Mouse (Mus musculus) liver, adult 2 months (tissue): ENCODE measurements at regions not wholly inside any gene's neighbourhood (a gene's known extent, or its start where the extent isn't known, plus 50 kb on each side); places are given as distances from the start of the nearest gene placed in this dataset.

Experiments used
- DNase-seq: peaks from one replicate; pipeline ENCODE4 v3.0.0-alpha.2; 2011; ENCODE audit warnings: low read depth, low spot score; ENCODE audit errors: extremely low read depth
- H3K27ac ChIP-seq: fragments of 200-500 bp; replicated peaks from 2 replicates; pipeline ENCODE4 v1.5.1; 2012; ENCODE audit warnings: low read depth, mild to moderate bottlenecking, control low read depth, inconsistent platforms, low read length; ENCODE audit not compliant: insufficient read depth
- H3K27me3 ChIP-seq: fragments of 200-500 bp; 2 replicates; pipeline ENCODE4 v1.6.1; 2012; ENCODE audit warnings: mild to moderate bottlenecking, moderate library complexity, low read length, inconsistent platforms; ENCODE audit not compliant: control insufficient read depth, insufficient read depth
- H3K36me3 ChIP-seq: fragments of 200-500 bp; 2 replicates; pipeline ENCODE4 v1.6.1; 2012; ENCODE audit warnings: low read length, inconsistent platforms; ENCODE audit not compliant: control insufficient read depth, insufficient read depth
- H3K4me1 ChIP-seq: fragments of 200-500 bp; 2 replicates; pipeline ENCODE4 v1.6.1; 2011; ENCODE audit warnings: low read length; ENCODE audit not compliant: control insufficient read depth, insufficient read depth
- H3K4me3 ChIP-seq: fragments of 200-500 bp; 2 replicates; pipeline ENCODE4 v1.5.1; 2011; ENCODE audit warnings: low read depth, mild to moderate bottlenecking, control low read depth, low read length, moderate library complexity; ENCODE audit not compliant: insufficient read depth
- H3K79me2 ChIP-seq: fragments of 200-500 bp; 2 replicates; pipeline ENCODE4 v1.6.1; 2012; ENCODE audit warnings: inconsistent platforms, mild to moderate bottlenecking, low read length, moderate library complexity; ENCODE audit not compliant: control insufficient read depth, insufficient read depth
- H3K9ac ChIP-seq: fragments of 200-500 bp; 2 replicates; pipeline ENCODE4 v1.6.1; 2012; ENCODE audit warnings: low read depth, mild to moderate bottlenecking, control low read depth, inconsistent platforms, low read length
- CTCF ChIP-seq: fragments of 200-500 bp; IDR thresholded peaks from 2 replicates; pipeline ENCODE4 v1.5.1; 2011; ENCODE audit warnings: low read depth, low read length, control low read depth
- POLR2A ChIP-seq: fragments of 200-500 bp; IDR thresholded peaks from 2 replicates; pipeline ENCODE4 v1.6.1; 2011; ENCODE audit warnings: low read length, control low read depth; ENCODE audit not compliant: insufficient read depth; ENCODE audit errors: extremely low read depth
- WGBS: fragments of 180-500 bp; shearing (Covaris S2); methylation state at CpG from one replicate; pipeline ENCODE4 v1.1.7; 2018; 5-methylcytosine and 5-hydroxymethylcytosine counted together

GRCm38 (mm10) chr13:30046504-30047169 lies 60.8 kb upstream of the E2f3 start:
- Histone ChIP-seq H3K79me2 (no peaks in the 10 kb centered on the region), H3K9ac (no peak overlapping the region), H3K4me3 (no peak overlapping the region), H3K27me3 (no peaks in the 10 kb centered on the region), H3K4me1 (no peaks in the 10 kb centered on the region), H3K36me3 (no peaks in the 10 kb centered on the region), H3K27ac (no peak overlapping the region)
- DNase-seq: no peak
- 89% methylated on average over 5 of the region's 5 CpGs for WGBS
- TF ChIP-seq POLR2A (no peak), CTCF (no peak)

GRCm38 (mm10) chr13:30046061-30046460 lies 60.2 kb upstream of the E2f3 start:
- TF ChIP-seq CTCF (no peak), POLR2A (no peak)
- Histone ChIP-seq H3K27ac (no peak overlapping the region), H3K9ac (no peak overlapping the region), H3K4me1 (no peaks in the 10 kb centered on the region), H3K4me3 (no peak overlapping the region), H3K36me3 (no peaks in the 10 kb centered on the region), H3K79me2 (no peaks in the 10 kb centered on the region), H3K27me3 (no peaks in the 10 kb centered on the region)
- WGBS: 71% methylated on average over 15 of the region's 15 CpGs
- no peak for DNase-seq

GRCm38 (mm10) chr13:30045225-30045624 lies 59.4 kb upstream of the E2f3 start:
- H3K27ac ChIP-seq: no peak overlapping the region
- no peaks in the 10 kb centered on the region for H3K27me3 ChIP-seq
- TF ChIP-seq CTCF: no peak
- no peak for TF ChIP-seq POLR2A
- WGBS: 79% methylated on average over 6 of the region's 6 CpGs
- H3K4me3 ChIP-seq: no peak overlapping the region
- H3K36me3 ChIP-seq: no peaks in the 10 kb centered on the region
- H3K4me1 ChIP-seq: no peaks in the 10 kb centered on the region
- no peak for DNase-seq
- no peak overlapping the region for H3K9ac ChIP-seq
- no peaks in the 10 kb centered on the region for H3K79me2 ChIP-seq

GRCm38 (mm10) chr13:30044790-30045189 lies 58.9 kb upstream of the E2f3 start:
- H3K9ac ChIP-seq: no peak overlapping the region
- H3K36me3 ChIP-seq: no peaks in the 10 kb centered on the region
- WGBS: 85% methylated on average over 2 of the region's 2 CpGs
- no peak overlapping the region for H3K4me3 ChIP-seq
- no peaks in the 10 kb centered on the region for H3K4me1 ChIP-seq
- no peak for DNase-seq
- TF ChIP-seq POLR2A (no peak), CTCF (no peak)
- no peak overlapping the region for H3K27ac ChIP-seq
- no peaks in the 10 kb centered on the region for H3K79me2 ChIP-seq
- H3K27me3 ChIP-seq: no peaks in the 10 kb centered on the region

GRCm38 (mm10) chr13:30042689-30043320 lies 56.9 kb upstream of the E2f3 start:
- TF ChIP-seq POLR2A (no peak), CTCF (no peak)
- Histone ChIP-seq H3K27me3 (no peaks in the 10 kb centered on the region), H3K4me1 (no peaks in the 10 kb centered on the region), H3K27ac (no peak overlapping the region), H3K36me3 (no peaks in the 10 kb centered on the region), H3K9ac (no peak overlapping the region), H3K4me3 (no peak overlapping the region), H3K79me2 (no peaks in the 10 kb centered on the region)
- WGBS: 82% methylated on average over 15 of the region's 15 CpGs
- no peak for DNase-seq

GRCm38 (mm10) chr13:30041501-30042295 lies 55.8 kb upstream of the E2f3 start:
- no peak for DNase-seq
- no peaks in the 10 kb centered on the region for H3K27me3 ChIP-seq
- no peaks in the 10 kb centered on the region for H3K79me2 ChIP-seq
- no peak overlapping the region for H3K4me3 ChIP-seq
- no peak overlapping the region for H3K9ac ChIP-seq
- H3K4me1 ChIP-seq: no peaks in the 10 kb centered on the region
- H3K27ac ChIP-seq: no peak overlapping the region
- WGBS: 88% methylated on average over 3 of the region's 3 CpGs
- H3K36me3 ChIP-seq: no peaks in the 10 kb centered on the region
- no peak for TF ChIP-seq CTCF
- no peak for TF ChIP-seq POLR2A
